In genomic region chr3:90434073-90434730, GRCm38 (mm10) we compare ENCODE assay signal across 1 mouse cellular context.
A peak's percentile ranks its signal among the peaks of the same experiment; 100 is the strongest.
TF ChIP-seq lines count a peak whose summit lies in the region.

No protein-coding gene starts in this region.

TF ChIP-seq in CH12.LX, 34 proteins besides CTCF, POLR2A, EP300 and RAD21 (continued from another document):
- TF ChIP-seq SIN3A (IDR thresholded peaks at IDR 0.05; ENCODE audit: low read length), result peak; percentile 35; the same call in 1 of the 2 replicates
TF ChIP-seq in CH12.LX: peak in this region for 1.
